Mouse (Mus musculus): ENCODE results near the gene Klk7.

- TF ChIP-seq CTCF (IDR thresholded peaks at IDR 0.05; ENCODE audit: low read depth, low read length): no peak
- TF ChIP-seq POLR2A (IDR thresholded peaks at IDR 0.05; ENCODE audit: borderline replicate concordance, low read depth, low read length): no peak
Measured at GRCm38 (mm10) chr7:43785286-43785685, 25.8 kb upstream of the Klk7 start.

All from bone marrow macrophage, adult 2 months (primary cell).